Mouse (Mus musculus) cerebellum, postnatal 36 days (tissue): ENCODE data around the gene Dbp.

ENCODE experiments used
- DNase-seq, 2 experiments: peaks; one replicate each; pipeline ENCODE4 v3.0.0; 2021 to 2022; ENCODE audit warnings: mixed read lengths in 2 of 2

Gene Dbp

DNA sequence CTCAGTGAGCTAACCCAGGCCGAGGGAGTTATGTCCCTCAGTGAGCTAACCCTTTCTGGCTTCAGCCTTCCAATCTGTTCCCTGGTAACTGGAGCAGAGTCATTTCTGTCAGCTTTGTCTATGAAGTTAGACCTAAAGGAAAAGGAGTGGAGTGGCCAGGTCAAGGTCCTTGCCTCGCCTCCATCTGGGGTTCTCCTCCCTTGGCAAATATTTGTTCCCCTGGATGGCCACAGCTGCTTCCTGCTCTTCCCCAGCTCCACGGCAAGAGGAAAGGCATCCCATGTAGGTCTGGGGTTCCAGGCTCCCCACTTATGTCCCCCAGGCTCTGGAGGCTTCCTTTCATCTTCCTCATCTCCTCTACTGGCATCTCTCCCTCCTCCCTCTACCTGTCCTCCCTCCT lies 22.7 kb downstream of the Dbp start:
- DNase-seq: no peak

- no peak for DNase-seq
Measured at GRCm38 (mm10) chr7:45730727-45731431, 26.0 kb downstream of the Dbp start.

DNA sequence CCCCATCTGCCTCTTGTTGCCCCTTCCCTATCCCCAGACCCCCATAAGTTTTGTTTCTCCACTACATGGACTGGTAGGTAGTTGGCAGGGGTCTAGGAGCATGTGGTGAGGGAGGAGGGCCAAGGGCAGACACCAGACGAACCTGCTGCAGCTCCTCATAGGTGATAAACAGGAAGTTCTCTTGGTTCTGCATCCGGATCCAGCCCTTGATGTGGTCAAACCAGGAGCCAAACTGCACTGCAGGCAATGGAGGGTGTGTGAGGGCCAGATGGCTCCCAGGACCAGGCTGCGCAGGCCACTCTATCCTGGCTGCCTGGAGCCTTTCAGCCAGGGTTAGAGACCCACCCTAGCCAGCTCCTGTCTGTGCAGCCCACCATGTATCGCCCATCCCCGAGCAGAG lies 28.6 kb downstream of the Dbp start:
- no peak for DNase-seq

GRCm38 (mm10) chr7:45739162-45739763 lies 34.4 kb downstream of the Dbp start:
- DNase-seq: peak; percentile 84 to 91

GRCm38 (mm10) chr7:45739820-45740219 lies 34.9 kb downstream of the Dbp start:
- DNase-seq: no peak

GRCm38 (mm10) chr7:45741308-45741707 lies 36.4 kb downstream of the Dbp start:
- DNase-seq: no peak

DNA sequence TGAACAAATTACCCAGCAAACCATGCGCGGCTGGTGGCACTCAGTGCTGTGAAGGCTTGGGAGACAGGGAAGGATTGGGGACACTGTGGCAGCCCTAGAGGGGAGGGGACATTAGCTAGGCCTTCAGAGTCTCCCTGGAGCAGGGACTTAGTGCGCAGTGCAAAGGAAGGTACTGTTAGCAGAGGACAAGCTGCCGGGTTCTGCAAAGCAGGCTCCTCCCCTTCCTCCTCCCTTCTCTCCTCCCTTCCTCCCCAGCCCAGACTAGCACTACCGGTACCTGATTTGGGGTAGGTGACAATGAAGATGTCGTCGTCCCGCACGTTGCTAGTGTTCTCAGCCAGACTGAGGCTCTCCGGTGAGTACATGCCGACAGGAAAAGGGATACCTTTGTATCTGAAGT lies 36.9 kb downstream of the Dbp start:
- DNase-seq: no peak

DNA sequence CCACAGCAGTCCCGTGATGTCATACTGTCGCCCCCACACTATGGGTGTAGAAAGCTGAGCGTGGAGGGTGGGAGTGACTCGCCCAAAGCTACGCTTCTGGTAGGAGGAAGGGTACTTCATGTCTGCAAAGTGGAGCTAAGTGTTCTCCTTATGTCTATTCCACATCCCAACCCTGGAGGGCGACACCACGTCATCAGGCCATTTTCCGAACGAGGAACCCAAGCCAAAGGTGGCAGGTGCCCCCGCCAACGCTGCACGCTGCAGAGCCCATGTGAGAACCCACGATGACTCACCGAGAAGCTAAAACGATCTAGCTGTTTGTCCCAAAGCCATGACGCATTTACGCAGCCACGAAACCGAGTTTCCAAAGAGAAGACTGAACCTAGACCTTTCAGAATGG lies 37.5 kb downstream of the Dbp start:
- DNase-seq: peak; percentile 41 to 51

- DNase-seq: peak; percentile 70 to 82
Measured at GRCm38 (mm10) chr7:45744387-45744786, 39.5 kb downstream of the Dbp start.

DNA sequence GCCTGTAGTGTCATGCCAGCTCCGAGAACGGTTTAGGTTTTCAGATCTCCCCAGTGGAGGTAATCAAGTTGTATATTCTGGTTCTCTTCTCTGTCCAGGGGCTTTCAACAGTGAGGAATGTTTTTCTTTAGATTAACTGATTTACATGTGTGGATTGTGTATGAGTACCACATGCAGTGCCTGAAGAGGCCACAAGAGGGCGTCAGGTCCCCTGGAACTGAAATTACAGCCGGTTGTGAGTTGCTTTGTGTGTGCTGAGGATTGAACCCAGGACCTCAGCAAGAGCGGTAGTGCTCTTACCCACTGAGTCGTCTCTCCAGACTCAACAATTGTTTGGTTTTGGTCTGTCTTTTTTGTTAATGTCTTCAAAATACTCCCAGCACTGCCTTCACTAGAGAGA lies 41.6 kb downstream of the Dbp start:
- no peak for DNase-seq

DNA sequence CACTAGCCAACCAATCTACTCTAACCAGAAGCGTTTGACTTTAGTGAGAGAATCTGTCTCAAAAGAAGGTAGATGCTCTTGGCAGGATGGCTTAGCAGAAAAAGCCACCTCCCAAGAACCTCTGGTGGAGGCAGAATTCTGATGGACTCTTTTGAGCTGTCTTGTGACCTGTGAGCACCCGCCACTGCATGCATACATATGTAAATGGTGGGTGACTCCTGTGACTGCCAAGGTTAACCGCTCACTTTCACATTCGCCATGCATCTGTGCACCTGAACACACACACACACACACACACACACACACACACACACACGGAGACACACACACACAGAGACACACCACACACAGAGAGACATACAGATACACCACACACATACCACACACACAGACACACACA lies 42.6 kb downstream of the Dbp start:
- no peak for DNase-seq

- DNase-seq: no peak
Measured at GRCm38 (mm10) chr7:45748110-45748509, 43.2 kb downstream of the Dbp start.

DNA sequence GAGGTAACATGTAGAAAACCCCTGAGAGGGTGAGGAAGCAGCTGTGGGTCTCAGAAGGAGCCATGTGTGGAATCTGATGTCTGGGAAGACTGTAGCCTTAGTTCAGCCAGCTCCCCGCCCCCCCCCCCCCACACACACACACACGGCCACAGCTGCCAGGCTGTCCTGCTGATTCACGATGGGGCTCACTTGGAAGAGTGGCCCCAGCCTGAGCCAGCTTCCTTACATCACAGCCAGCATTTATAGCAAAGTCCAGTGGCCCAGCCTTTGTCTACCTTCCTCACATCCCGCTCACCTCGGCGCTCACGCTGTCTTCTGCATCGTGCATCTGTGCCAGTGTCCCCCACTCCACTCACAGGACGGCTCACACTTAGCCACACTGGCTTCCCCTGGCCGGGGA lies 44.5 kb downstream of the Dbp start:
- no peak for DNase-seq

DNA sequence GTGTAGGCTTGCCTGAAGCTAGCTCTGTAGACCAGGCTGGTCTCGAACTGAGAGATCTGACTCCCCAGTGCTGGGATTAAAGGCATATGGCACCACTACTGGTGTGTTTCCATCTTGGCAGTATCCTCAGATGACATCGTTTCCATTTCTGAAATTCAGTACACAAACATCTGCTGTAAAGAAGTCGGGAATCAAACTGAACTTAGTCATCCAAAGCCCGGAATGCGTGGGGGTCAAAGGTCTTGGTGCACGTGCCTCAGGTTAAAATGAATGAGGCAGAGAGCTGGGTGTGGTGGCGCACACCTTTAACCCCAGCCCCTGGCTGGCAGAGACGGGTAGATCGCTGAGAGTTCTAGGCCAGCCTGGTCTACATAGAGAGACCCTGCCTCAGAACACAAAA lies 45.3 kb downstream of the Dbp start:
- no peak for DNase-seq

GRCm38 (mm10) chr7:45755703-45756102 lies 50.8 kb downstream of the Dbp start:
- DNase-seq: no peak

- DNase-seq: no peak
Measured at GRCm38 (mm10) chr7:45759400-45759799, 54.5 kb downstream of the Dbp start.
